Mouse (Mus musculus): ENCODE measurements around the gene Il4ra.

Il4ra gene

DNA sequence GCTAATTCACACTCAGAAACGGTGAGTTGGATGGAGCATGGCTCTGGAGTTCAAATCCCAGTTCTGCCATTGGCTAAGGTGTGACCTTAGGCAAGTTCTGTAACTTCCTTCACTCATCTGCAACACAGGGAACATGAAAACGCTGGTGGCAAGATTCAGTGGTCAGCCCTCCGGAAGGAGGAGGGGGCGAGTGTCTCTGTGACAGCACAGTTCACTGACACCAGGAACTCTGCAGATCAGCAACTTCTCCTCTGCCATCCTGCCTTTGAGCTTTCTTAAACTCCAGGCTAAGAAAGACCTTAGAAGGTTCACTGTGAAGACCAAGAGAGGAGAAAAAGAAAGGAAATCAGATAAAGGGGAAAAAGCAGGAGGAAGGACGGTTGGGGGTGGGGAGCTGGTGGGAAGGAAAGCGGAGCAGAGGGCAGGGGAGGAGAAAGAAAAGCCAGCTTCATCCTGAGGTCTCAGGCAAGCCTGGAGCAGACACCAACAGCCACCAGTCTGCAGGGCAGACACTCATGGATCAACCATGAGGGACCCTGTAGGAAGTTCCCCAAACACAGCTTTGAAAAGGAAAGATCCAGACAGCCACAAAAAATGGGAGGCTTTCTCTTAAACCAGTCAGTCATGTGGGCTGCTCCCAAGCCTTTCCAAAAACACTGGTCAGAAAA is 48.8 kb downstream of the Il4ra start:
- DNase-seq (ENCODE audit: low spot score) = no peak

GRCm38 (mm10) chr7:125601280-125601670 is 49.4 kb downstream of the Il4ra start:
- DNase-seq (ENCODE audit: low spot score) = no peak

GRCm38 (mm10) chr7:125601821-125602448 is 50.0 kb downstream of the Il4ra start:
- no peak for DNase-seq (ENCODE audit: low spot score)

- no peak for DNase-seq (ENCODE audit: low spot score)
These were observed 51.3 kb downstream of the Il4ra start, which contains the start of gene Il21r for GRCm38 (mm10) chr7:125603185-125603631. Il21r (plus strand) TSS chr7:125603429.

DNA sequence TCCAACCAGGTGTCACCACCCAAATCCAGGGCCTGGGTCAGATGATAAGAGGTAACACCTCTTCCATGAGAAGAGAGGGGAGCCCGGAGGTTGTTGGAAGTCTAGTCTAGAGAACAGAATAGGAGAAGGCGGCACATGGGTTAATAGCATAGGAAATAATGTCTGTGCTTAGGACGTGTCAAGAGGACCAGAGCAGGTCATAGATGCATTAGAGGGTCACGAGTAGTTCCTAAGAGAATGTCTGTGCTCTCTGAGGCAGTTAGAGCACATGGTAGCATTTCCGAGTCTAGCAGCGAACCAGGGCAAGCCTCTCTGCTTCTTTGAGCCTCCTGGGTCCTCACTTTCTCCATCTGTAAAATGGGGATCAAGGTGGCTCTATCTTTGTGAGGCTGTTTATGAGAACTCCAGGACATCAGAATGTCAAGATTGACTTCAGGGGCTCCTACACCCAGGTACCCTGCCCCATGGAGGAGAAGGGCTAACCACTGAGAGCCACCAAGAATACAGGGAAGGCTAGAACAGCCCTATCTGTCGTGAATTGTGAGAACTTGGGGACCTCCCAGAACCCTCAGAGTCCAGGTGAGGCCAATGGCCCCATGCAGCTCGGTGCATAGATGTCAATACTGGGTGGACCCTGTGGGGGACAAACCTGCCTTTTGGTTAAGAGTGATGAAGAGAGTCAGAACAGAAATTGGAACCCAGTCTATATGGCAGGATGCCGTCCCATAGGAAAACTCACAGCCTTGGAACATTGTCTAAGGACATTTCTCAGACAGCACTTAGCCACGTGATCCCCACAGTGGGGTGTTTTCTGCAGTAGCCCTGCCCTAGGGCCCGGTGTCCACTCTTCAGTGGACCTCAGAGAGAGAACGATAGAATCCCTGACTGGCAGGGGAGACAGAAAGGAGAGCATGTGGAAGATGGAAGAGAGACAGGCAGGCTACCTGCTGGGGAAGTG is 52.7 kb downstream of the Il4ra start:
- no peak for DNase-seq (ENCODE audit: low spot score)

DNA sequence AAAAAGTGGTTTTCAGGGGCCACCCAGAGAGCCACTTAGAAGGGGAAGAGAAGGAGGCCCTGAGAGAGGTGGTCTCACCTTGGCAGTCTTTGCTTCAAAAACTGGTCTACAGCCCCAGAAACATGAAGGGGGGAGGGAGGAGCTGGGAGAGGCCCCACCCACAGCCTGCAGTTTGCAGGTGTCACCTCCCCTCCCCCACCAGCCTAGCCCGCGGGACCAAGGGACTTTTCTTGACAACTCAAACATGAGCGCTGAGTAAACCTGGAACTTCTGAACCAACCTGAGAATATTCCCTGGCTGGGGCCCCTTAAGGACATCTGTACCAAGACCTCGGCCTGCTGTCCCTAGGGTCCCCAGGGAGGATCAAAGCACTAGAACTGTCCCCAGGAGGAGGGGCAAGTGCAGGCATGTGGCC is 53.8 kb downstream of the Il4ra start:
- DNase-seq (ENCODE audit: low spot score) = no peak

GRCm38 (mm10) chr7:125606265-125607164 is 54.6 kb downstream of the Il4ra start:
- DNase-seq (ENCODE audit: low spot score) = no peak

- DNase-seq (ENCODE audit: low spot score) = no peak
These were observed 55.7 kb downstream of the Il4ra start for GRCm38 (mm10) chr7:125607384-125608182.

- DNase-seq (ENCODE audit: low spot score) = no peak
These were observed 56.3 kb downstream of the Il4ra start for GRCm38 (mm10) chr7:125608183-125608688.

DNA sequence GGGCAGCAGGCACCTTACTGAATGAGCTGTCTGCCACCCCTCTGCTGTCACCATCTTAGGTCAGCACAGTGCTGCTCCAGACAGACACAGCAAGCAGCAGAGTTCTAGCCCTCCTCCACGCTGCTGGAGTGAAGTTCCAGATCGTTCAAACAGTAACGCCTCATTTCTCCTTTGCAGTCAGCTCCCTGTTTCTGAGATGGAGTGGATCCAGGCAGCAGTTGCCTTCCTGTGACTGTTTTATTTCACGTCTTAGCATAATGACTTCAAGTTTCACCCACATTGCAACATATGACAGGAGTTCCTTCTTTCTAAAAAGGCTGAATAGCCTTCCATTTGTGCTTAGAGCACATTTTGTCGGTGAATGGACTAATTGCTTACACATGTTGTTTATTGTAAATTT is 61.7 kb downstream of the Il4ra start:
- DNase-seq (ENCODE audit: low spot score) = no peak

GRCm38 (mm10) chr7:125615453-125615852 is 63.5 kb downstream of the Il4ra start:
- no peak for DNase-seq (ENCODE audit: low spot score)

- DNase-seq (ENCODE audit: low spot score) = no peak
These were observed 66.1 kb downstream of the Il4ra start for GRCm38 (mm10) chr7:125618016-125618415.

DNA sequence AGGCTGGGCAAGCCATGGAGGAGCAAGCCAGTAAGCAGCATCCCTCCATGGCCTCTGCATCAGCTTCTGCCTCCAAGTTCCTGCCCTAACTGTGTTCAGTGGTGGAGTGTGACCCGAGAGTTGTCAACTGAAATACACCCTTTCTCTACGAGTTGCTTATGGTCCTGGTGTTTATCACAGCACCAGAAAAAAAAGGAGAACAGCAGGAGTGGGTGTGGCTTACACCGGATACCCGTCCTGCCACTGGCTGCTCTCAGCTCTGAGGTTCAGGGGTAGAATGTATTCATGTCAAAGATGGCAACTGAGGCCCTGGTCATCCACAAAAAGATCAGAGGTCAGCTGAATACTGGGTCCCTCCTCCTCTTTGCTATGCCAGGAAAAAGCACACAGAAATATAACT is 68.2 kb downstream of the Il4ra start:
- no peak for DNase-seq (ENCODE audit: low spot score)

- DNase-seq (ENCODE audit: low spot score) = no peak
These were observed 71.1 kb downstream of the Il4ra start for GRCm38 (mm10) chr7:125622741-125623685.

GRCm38 (mm10) chr7:125625219-125625618 is 73.3 kb downstream of the Il4ra start:
- no peak for DNase-seq (ENCODE audit: low spot score)

GRCm38 (mm10) chr7:125625829-125626228 is 73.9 kb downstream of the Il4ra start:
- DNase-seq (ENCODE audit: low spot score) = no peak

Measured in c-Kit-positive CD71-positive TER-119-positive erythroid progenitor cells, embryonic 14.5 days (primary cell).